In genomic region chr1:96871528-96872360, GRCm38 (mm10) we compare ENCODE assay signal across 9 mouse cellular contexts. TPM values are rescaled to one million over a fixed set of nuclear protein-coding genes. Genes with fewer than 3 reads are reported as not detected.
A peak's percentile ranks its signal among the peaks of the same experiment; 100 is the strongest.
DNase-seq lines count a peak whose midpoint lies in the region; ATAC-seq and TF ChIP-seq lines count a peak whose summit lies in the region.
"Had no signal": no experiment of that assay in that cellular context is flagged by ENCODE, and none has a peak within 500 bp of the region (broad histone marks: within the 10 kb centered on the region; RNA-seq: fewer than 3 reads in every experiment).

Slco4c1 (minus strand) TSS chr1:96872171.

- H3K27me3 ChIP-seq in forebrain, embryonic 14.5 days (replicated peaks; ENCODE audit: control insufficient read depth, insufficient read depth, low read length) = no peaks in the 10 kb centered on the region
- H3K27me3 ChIP-seq in intestine, postnatal 0 days (replicated peaks; ENCODE audit: control insufficient read depth, insufficient read depth, low read length) = no peaks in the 10 kb centered on the region
- H3K27me3 ChIP-seq in small intestine, adult 2 months (ENCODE audit: control insufficient read depth, insufficient read depth, low read length) = 0 out of 2 replicates have a peak, but pooled peaks cover 2% of the 10 kb centered on the region

- peak within 1 kb of the TSS; percentile 62 for H3K9ac ChIP-seq in forebrain, embryonic 14.5 days (ENCODE audit: low read length)
- H3K9ac ChIP-seq in intestine, postnatal 0 days (ENCODE audit: low read depth, low read length) = 0 out of 2 replicates have a peak within 1 kb of the TSS, but pooled peaks have one; percentile 26

- intact Hi-C loops in left cerebral cortex, postnatal 36 days (cut with DNase I) = no loop called here

- under 1% methylated on average over 40 of the region's 40 CpGs for WGBS in forebrain, embryonic 14.5 days
- WGBS in intestine, postnatal 0 days = under 1% methylated on average over 40 of the region's 40 CpGs
- 2% methylated on average over 40 of the region's 40 CpGs for WGBS in small intestine, adult 2 months

- peak within 1 kb of the TSS; percentile 55 for H3K4me3 ChIP-seq in forebrain, embryonic 14.5 days (ENCODE audit: low read depth, low read length)
- H3K4me3 ChIP-seq in intestine, postnatal 0 days (ENCODE audit: low read depth, low read length) = peak within 1 kb of the TSS; percentile 48
- peak within 1 kb of the TSS; percentile 51 for H3K4me3 ChIP-seq in small intestine, adult 2 months (ENCODE audit: low read depth, low read length)

- peak; percentile 4 to 40 for DNase-seq in adrenal gland, adult (ENCODE audit: inconsistent age in 2 of 2, low spot score in 1 of 2)
- no peak for DNase-seq in adrenal gland, postnatal 4 days (ENCODE audit: low spot score in 2 of 2)
- peak; percentile 21 for DNase-seq in forebrain, embryonic 14.5 days (ENCODE audit: low spot score)
- DNase-seq in left cerebral cortex, postnatal 36 days (ENCODE audit: low spot score in 2 of 2) = peak; percentile 53 to 63

- H3K9me3 ChIP-seq in forebrain, embryonic 14.5 days (replicated peaks; ENCODE audit: control insufficient read depth, low read length) = no peaks in the 10 kb centered on the region
- no peaks in the 10 kb centered on the region for H3K9me3 ChIP-seq in intestine, postnatal 0 days (ENCODE audit: control insufficient read depth)

- H3K4me1 ChIP-seq in forebrain, embryonic 14.5 days (ENCODE audit: control insufficient read depth, insufficient read depth, low read length) = 0 out of 2 replicates have a peak, but pooled peaks cover 2% of the 10 kb centered on the region
- H3K4me1 ChIP-seq in intestine, postnatal 0 days (replicated peaks; ENCODE audit: control insufficient read depth, insufficient read depth, low read length) = no peaks in the 10 kb centered on the region
- peaks cover 8% of the 10 kb centered on the region for H3K4me1 ChIP-seq in small intestine, adult 2 months (ENCODE audit: control insufficient read depth, insufficient read depth, insufficient read length, low read length)

- H3K36me3 ChIP-seq in forebrain, embryonic 14.5 days (ENCODE audit: control insufficient read depth, insufficient read depth, low read length) = no peaks in the 10 kb centered on the region
- no peaks in the 10 kb centered on the region for H3K36me3 ChIP-seq in intestine, postnatal 0 days (ENCODE audit: control insufficient read depth, insufficient read depth)
- no peaks in the 10 kb centered on the region for H3K36me3 ChIP-seq in small intestine, adult 2 months (ENCODE audit: control insufficient read depth, insufficient read depth, low read length)

- peak within 1 kb of the TSS; percentile 94 for H3K4me2 ChIP-seq in forebrain, embryonic 14.5 days (ENCODE audit: low read length)
- peak within 1 kb of the TSS; percentile 89 for H3K4me2 ChIP-seq in intestine, postnatal 0 days (replicated peaks; ENCODE audit: low read depth)

- TF ChIP-seq POLR2A in small intestine, adult 2 months (IDR thresholded peaks at IDR 0.05; ENCODE audit: low read depth, low read length) = no peak

- no peak within 1 kb of the TSS for H3K27ac ChIP-seq in forebrain, embryonic 14.5 days (ENCODE audit: low read depth, low read length)
- H3K27ac ChIP-seq in intestine, postnatal 0 days (ENCODE audit: low read depth, low read length) = no peak within 1 kb of the TSS
- H3K27ac ChIP-seq in small intestine, adult 2 months (ENCODE audit: insufficient read depth, low read depth, low read length) = no peak within 1 kb of the TSS
- H3K27ac ChIP-seq: macrophage had no signal

- peak; percentile 92 for ATAC-seq in cerebellum, adult (ENCODE audit: insufficient number of reproducible peaks, low FRiP score, low TSS enrichment)
- ATAC-seq in forebrain, embryonic 14.5 days = peak; percentile 81
- peak; percentile 95 for ATAC-seq in intestine, postnatal 0 days
- peak; percentile 89 for ATAC-seq in megakaryocyte progenitor cell, adult 5-6 weeks (replicated peaks; ENCODE audit: poor library complexity)

- TF ChIP-seq CTCF in intestine, postnatal 0 days (IDR thresholded peaks at IDR 0.05; ENCODE audit: low read depth) = no peak
- TF ChIP-seq CTCF in small intestine, adult 2 months (IDR thresholded peaks at IDR 0.05; ENCODE audit: extremely low read depth, insufficient read length, insufficient replicate concordance, low read depth, low read length) = no peak

RNA-seq across cellular contexts. Expression of gene Slco4c1, which starts in this region (rescaled TPM):
- total RNA-seq in adrenal gland, postnatal 4 days (2021) = under 1 TPM; 0.34 to 0.39 TPM
- 0.19 and 0.47 TPM in 2 replicates for polyA plus RNA-seq in forebrain, embryonic 14.5 days (2014; fragmentation: Nextera tagmentation; extraction: Ambion mirVana)
- 0.14 and 0.26 TPM in 2 replicates for polyA plus RNA-seq in intestine, postnatal 0 days (2015; fragmentation: Nextera tagmentation; extraction: Ambion mirVana)
- 1 to 10 TPM; 2.5 TPM for total RNA-seq in left cerebral cortex, postnatal 36 days (2021)
- 3.3 and 3.6 TPM in 2 replicates for total RNA-seq in megakaryocyte progenitor cell, adult 5-6 weeks (2015)
- 1.7 and 2.1 TPM in 2 replicates for total RNA-seq in megakaryocyte progenitor cell, adult 5-6 weeks (2017)
- 0.03 and 0.06 TPM in 2 replicates for polyA plus RNA-seq in small intestine, adult 2 months (2012; rRNA removed)

Comparison
In these comparisons a context has a peak if more than half of its experiments do, and no peak if none do; other contexts are left out.
1. DNase-seq: peak in adrenal gland, adult (2 of 2) and left cerebral cortex, postnatal 36 days (2 of 2); none in adrenal gland, postnatal 4 days (0 of 2).
2. Peak in DNase-seq, ATAC-seq, H3K4me3 ChIP-seq, H3K9ac ChIP-seq and H3K4me2 ChIP-seq in forebrain, embryonic 14.5 days; RNA of the gene not detected or under 1 TPM.
3. Peak in ATAC-seq, H3K4me3 ChIP-seq, H3K9ac ChIP-seq and H3K4me2 ChIP-seq in intestine, postnatal 0 days; RNA of the gene not detected or under 1 TPM.
4. Peak in every context shown above with its lines, with median percentiles within 50 percentile points of each other: ATAC-seq and H3K4me3 ChIP-seq.